Mouse (Mus musculus) left cerebral cortex, postnatal 36 days (tissue): ENCODE measurements around the gene Nras. TPM values are rescaled to one million over a fixed set of nuclear protein-coding genes. Genes with fewer than 3 reads are reported as not detected.

Source experiments
- DNase-seq, 2 experiments: peaks; one replicate each; pipeline ENCODE4 v3.0.0; 2021 to 2022; ENCODE audit warnings: low spot score in 2 of 2, mixed read lengths in 1 of 2
- intact Hi-C: fragments of 180-260 bp; cut with DNase I; formaldehyde crosslinking; loops from one replicate; pipeline ENCODE4 v1.15.1; 2025
- total RNA-seq, 2 experiments: library from RNA; stranded (reverse); gene quantifications; 2 replicates each; pipeline ENCODE4 v1.2.3; 2021

Nras gene
- total RNA-seq, result 10 to 100 TPM; 68.0 to 83.4 TPM

GRCm38 (mm10) chr3:103058207-103059157, at the start of gene Nras:
TSS of gene Nras (plus strand) at chr3:103058285.
- peak; percentile 90 to 92 for DNase-seq
- intact Hi-C loops, result loop anchor here (2.0 to 10.0 kb wide), 2 partner anchors 112 to 296 kb away; partner anchors contain the start of gene Bcas2

GRCm38 (mm10) chr3:103017350-103017749, 40.7 kb upstream of the Nras start:
- DNase-seq, result no peak
- intact Hi-C loops, result no loop called here

DNA sequence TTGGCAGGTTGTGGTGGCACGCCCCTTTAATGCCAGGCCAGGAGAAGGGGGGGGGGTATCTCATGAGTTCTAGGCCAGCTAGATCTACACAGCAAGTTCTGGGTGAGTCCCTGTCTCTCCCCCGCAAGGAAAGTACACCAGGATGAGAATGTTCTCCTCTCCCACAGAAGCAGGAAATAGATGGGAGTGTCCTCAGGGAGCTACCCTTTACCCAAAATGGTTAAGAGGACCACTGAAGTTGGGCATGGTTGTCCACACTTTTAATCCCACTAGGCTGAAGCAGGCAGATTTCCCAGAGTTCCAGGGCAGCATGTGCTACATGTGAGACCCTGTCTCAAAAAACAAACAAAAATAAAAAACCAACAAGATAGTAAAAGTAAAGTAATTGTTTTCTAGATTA, 38.6 kb upstream of the Nras start:
- DNase-seq, result no peak
- intact Hi-C loops, result no loop called here

DNA sequence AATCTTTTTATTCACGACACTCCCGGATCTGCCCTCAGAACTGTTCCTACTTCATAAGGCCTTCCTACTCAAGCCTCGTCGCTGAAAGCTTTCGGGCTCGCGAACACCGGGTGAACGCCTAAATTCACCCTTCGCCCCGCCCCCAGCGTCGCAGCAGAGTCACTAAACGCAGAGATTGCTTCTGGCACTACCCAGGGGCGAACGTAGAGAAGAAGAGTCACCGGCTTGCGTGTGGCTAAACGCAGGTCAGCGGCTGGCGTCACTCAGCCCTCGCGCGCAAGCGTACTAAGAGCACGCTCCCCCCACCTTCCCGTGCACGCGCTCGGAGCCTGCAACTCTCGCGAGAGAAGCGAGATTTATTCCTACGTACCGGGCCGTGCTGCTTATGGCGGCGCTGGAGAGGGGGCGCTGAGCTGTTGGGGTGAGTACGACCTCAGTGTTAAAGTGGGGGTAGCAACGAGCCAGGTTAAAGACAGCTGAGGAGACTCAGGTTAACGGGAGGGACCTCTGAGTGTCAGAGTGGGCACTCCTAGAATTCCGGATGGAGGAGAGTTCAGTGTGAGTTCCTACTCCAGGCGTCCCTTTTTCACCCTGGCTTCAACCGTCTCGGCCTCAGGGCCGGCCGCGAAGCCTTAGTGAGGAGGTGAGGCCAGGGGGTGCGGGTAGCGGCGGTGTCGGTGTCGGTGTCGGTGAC, 37.7 kb upstream of the Nras start, which contains the start of gene Csde1:
TSS of gene Csde1 (plus strand) at position 178 of the 694 bp plus-strand sequence.
- intact Hi-C loops, result loop anchor here (1.0 kb wide), 1 partner anchor 25 kb away; the partner anchor contains the start of gene Sike1
- peak; percentile 97 to 98 for DNase-seq

GRCm38 (mm10) chr3:103020943-103021638, 37.0 kb upstream of the Nras start:
- peak; percentile 90 to 92 for DNase-seq
- intact Hi-C loops, result loop anchor here (1.0 kb wide), 1 partner anchor 26 kb away; the partner anchor contains the start of gene Sike1

- intact Hi-C loops, result no loop called here
- DNase-seq, result no peak
Measured at GRCm38 (mm10) chr3:103026174-103026573, 31.9 kb upstream of the Nras start.

DNA sequence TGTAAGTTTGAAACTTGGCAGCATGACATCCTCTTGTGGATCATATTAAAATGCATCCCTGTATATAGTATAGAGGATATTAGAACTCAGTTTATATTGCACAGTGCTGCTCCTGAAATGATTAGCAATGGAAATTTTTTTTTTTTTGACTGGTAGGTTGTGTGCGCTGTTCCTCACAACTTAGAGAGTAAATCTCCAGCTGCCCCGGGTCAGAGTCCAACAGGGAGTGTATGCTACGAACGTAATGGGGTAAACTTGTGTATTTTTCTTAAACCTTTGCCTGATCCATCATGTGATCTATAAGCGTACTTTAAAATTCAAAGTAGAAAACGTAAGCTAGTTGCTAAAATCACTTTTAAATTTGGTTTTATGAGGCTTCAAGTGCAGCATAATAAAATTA, 17.8 kb upstream of the Nras start:
- intact Hi-C loops, result no loop called here
- no peak for DNase-seq

DNA sequence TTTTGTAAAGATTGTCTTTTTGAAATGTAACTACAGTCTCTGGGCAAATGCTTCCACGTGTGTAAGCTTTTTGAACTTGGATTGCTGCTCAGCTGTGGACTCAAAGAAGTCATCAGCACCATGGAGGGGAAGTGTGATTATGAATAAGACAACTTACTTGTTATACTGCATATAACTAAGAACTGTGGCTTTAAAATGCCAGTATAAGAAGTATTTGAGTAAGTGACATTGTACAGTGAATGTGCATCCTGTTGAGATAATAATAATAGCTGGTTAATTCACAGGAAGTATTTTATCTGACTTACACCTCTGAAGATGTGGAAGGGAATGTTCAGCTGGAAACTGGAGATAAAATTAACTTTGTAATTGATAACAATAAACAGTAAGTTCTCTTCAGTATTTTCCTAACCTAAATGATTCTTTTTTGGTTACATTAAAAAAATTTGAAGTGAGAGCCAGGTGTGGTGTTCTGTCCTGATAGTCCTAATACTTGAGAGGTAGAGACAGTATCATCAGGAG, 17.2 kb upstream of the Nras start:
- no peak for DNase-seq
- intact Hi-C loops, result no loop called here

- intact Hi-C loops, result loop anchor here (10.0 kb wide), 1 partner anchor 299 kb away; no protein-coding TSS in a partner anchor
Measured at GRCm38 (mm10) chr3:103056016-103056595, 2.0 kb upstream of the Nras start.

GRCm38 (mm10) chr3:103057752-103058151, 333 bp upstream of the Nras start:
- intact Hi-C loops, result loop anchor here (2.0 to 10.0 kb wide), 2 partner anchors 113 to 297 kb away; partner anchors contain the start of gene Bcas2
- peak in 1 of 2 experiments; percentile 9 for DNase-seq

More at GRCm38 (mm10) chr3:103056016-103056595, 2.0 kb upstream of the Nras start:
- no peak for DNase-seq

- no peak for DNase-seq
- intact Hi-C loops, result no loop called here
Measured at GRCm38 (mm10) chr3:103066927-103067326, 8.8 kb downstream of the Nras start.

GRCm38 (mm10) chr3:103068971-103069370, 10.9 kb downstream of the Nras start:
- no peak for DNase-seq
- intact Hi-C loops, result no loop called here

- no peak for DNase-seq
- intact Hi-C loops, result no loop called here
Measured at GRCm38 (mm10) chr3:103073771-103074170, 15.7 kb downstream of the Nras start, which contains the start of gene Ampd1. TSS of gene Ampd1 (plus strand) at chr3:103074014.

DNA sequence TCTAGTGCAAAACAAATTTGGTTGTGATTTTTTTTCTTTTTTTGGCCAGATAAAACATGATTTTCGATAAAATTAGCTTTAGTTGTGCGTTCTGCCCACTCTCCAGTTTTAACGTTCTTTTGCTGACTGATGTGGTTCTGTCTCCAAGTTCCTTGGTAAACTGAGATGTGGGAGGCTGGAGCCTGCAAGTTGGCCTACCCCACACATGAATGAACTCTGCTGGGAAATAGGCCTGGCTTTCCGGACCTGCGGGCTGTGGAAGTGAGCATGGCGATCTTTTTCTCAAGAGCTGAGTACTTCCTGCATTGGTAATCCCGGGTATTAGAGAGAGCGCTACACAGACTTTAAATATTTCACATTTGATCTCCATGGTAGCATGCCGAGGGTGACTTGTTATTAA, 17.8 kb downstream of the Nras start:
- intact Hi-C loops, result no loop called here
- DNase-seq, result no peak

DNA sequence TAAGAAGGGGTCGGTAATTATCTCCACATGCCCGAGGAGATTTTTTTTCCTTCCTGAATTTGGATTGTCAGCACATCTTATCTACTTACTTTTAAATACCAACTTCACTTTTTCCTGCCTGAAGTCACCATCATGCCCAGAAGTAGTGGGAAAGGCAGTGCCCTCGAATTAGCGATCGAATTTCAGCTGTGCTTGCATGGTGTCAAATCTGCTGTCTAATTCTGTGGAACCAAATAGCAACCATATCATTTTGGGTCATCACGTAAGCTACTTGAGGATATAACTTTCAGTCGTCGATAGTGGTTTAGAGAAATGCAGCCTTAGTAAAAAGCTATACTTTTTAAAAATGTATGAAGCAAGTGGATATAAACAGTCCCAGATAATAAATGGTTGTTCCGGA, 18.4 kb downstream of the Nras start:
- DNase-seq, result no peak
- intact Hi-C loops, result no loop called here

GRCm38 (mm10) chr3:103079301-103079700, 21.2 kb downstream of the Nras start:
- intact Hi-C loops, result no loop called here
- peak; percentile 25 to 34 for DNase-seq

GRCm38 (mm10) chr3:103081051-103081450, 23.0 kb downstream of the Nras start:
- intact Hi-C loops, result no loop called here

GRCm38 (mm10) chr3:103081861-103082453, 23.9 kb downstream of the Nras start:
- DNase-seq, result no peak
- intact Hi-C loops, result no loop called here

More at GRCm38 (mm10) chr3:103081051-103081450, 23.0 kb downstream of the Nras start:
- no peak for DNase-seq
